Mouse (Mus musculus): Measurements from ENCODE around the gene Slc6a17.

Gene Slc6a17

GRCm38 (mm10) chr3:107466577-107466976 lies 51.2 kb downstream of the Slc6a17 start:
- peak; percentile 70 for DNase-seq (ENCODE audit: extremely low spot score)

- DNase-seq (ENCODE audit: extremely low spot score), result peak; percentile 74
Observed at GRCm38 (mm10) chr3:107462160-107462559, 55.7 kb downstream of the Slc6a17 start.

GRCm38 (mm10) chr3:107459773-107460431 lies 57.9 kb downstream of the Slc6a17 start:
- peak; percentile 63 for DNase-seq (ENCODE audit: extremely low spot score)

- DNase-seq (ENCODE audit: extremely low spot score), result peak; percentile 54
Observed at GRCm38 (mm10) chr3:107459196-107459772, 58.5 kb downstream of the Slc6a17 start, which contains the start of gene Kcnc4. Gene Kcnc4, minus strand, starts transcription at chr3:107459552.

- DNase-seq (ENCODE audit: extremely low spot score), result peak; percentile 36
Observed at GRCm38 (mm10) chr3:107458528-107459195, 59.2 kb downstream of the Slc6a17 start.

GRCm38 (mm10) chr3:107458104-107458503 lies 59.7 kb downstream of the Slc6a17 start:
- peak; percentile 27 for DNase-seq (ENCODE audit: extremely low spot score)

GRCm38 (mm10) chr3:107454280-107454679 lies 63.5 kb downstream of the Slc6a17 start:
- no peak for DNase-seq (ENCODE audit: extremely low spot score)

- no peak for DNase-seq (ENCODE audit: extremely low spot score)
Observed at GRCm38 (mm10) chr3:107446822-107447221, 71.0 kb downstream of the Slc6a17 start.

- DNase-seq (ENCODE audit: extremely low spot score), result no peak
Observed at GRCm38 (mm10) chr3:107443866-107444265, 74.0 kb downstream of the Slc6a17 start.

GRCm38 (mm10) chr3:107442191-107442590 lies 75.6 kb downstream of the Slc6a17 start:
- DNase-seq (ENCODE audit: extremely low spot score), result no peak

- DNase-seq (ENCODE audit: extremely low spot score), result no peak
Observed at GRCm38 (mm10) chr3:107441306-107441705, 76.5 kb downstream of the Slc6a17 start.

- no peak for DNase-seq (ENCODE audit: extremely low spot score)
Observed at GRCm38 (mm10) chr3:107439280-107439679, 78.5 kb downstream of the Slc6a17 start.

- DNase-seq (ENCODE audit: extremely low spot score), result no peak
Observed at GRCm38 (mm10) chr3:107437666-107438065, 80.2 kb downstream of the Slc6a17 start.

GRCm38 (mm10) chr3:107436434-107436833 lies 81.4 kb downstream of the Slc6a17 start:
- no peak for DNase-seq (ENCODE audit: extremely low spot score)

GRCm38 (mm10) chr3:107433614-107434013 lies 84.2 kb downstream of the Slc6a17 start:
- DNase-seq (ENCODE audit: extremely low spot score), result no peak

GRCm38 (mm10) chr3:107431268-107431667 lies 86.5 kb downstream of the Slc6a17 start:
- DNase-seq (ENCODE audit: extremely low spot score), result no peak

GRCm38 (mm10) chr3:107424258-107425041 lies 93.4 kb downstream of the Slc6a17 start:
- no peak for DNase-seq (ENCODE audit: extremely low spot score)

GRCm38 (mm10) chr3:107420156-107420555 lies 97.7 kb downstream of the Slc6a17 start:
- DNase-seq (ENCODE audit: extremely low spot score), result peak; percentile 29
